Mouse (Mus musculus): Measurements from ENCODE around the gene Atp6ap1l.

Gene Atp6ap1l

DNA sequence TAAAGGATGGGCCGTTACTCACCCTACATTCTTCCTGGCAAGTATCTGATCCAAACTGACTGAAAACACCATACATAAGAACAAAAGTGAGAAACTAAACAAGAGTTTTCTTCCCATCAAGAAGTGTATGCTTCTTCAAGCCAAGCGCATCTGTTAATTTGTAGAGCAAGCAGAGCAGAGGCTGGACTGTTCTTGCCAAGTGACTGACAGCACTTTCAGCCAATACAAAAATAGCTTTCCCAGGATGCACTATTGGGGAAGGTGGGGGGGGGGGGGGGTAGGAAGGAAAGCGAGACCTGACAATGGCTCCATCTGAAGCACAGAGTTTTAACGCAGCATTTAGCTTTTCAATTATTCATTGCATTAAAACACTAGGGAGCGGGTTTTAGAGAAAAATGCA lies at the start of gene Atp6ap1l:
Gene Atp6ap1l (minus strand): TSS at position 180 of the 400 bp plus-strand sequence.
- TF ChIP-seq GATA4 (IDR thresholded peaks at IDR 0.05; ENCODE audit: insufficient replicate concordance, low read length) = no peak

GRCm38 (mm10) chr13:90939600-90939999 lies 34.4 kb upstream of the Atp6ap1l start:
- TF ChIP-seq GATA4 (IDR thresholded peaks at IDR 0.05; ENCODE audit: insufficient replicate concordance, low read length) = no peak

DNA sequence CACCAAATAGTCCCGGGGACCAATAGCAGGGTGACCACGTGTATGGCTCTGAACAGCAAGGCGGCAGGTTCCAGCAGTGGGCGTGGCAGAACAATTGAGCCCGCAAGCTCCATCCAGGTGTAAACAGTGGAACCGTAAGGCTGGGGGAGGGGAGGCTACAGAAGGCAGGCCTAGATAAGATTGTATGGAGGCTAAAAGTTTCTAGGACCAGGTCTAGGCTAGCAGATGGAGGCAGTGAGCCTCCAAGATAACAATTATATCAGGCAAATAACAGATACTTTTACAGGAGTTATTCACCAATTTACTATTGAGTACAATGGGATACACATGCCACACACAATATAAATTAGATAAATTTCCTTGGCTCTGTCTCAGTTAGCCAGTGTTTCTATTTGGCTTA lies 34.0 kb upstream of the Atp6ap1l start:
- no peak for TF ChIP-seq GATA4 (IDR thresholded peaks at IDR 0.05; ENCODE audit: insufficient replicate concordance, low read length)

GRCm38 (mm10) chr13:90935852-90936251 lies 30.7 kb upstream of the Atp6ap1l start:
- TF ChIP-seq GATA4 (IDR thresholded peaks at IDR 0.05; ENCODE audit: insufficient replicate concordance, low read length) = no peak

- no peak for TF ChIP-seq GATA4 (IDR thresholded peaks at IDR 0.05; ENCODE audit: insufficient replicate concordance, low read length)
These were observed 28.1 kb upstream of the Atp6ap1l start for GRCm38 (mm10) chr13:90933256-90933655.

GRCm38 (mm10) chr13:90929847-90930246 lies 24.7 kb upstream of the Atp6ap1l start:
- TF ChIP-seq GATA4 (IDR thresholded peaks at IDR 0.05; ENCODE audit: insufficient replicate concordance, low read length) = no peak

GRCm38 (mm10) chr13:90926938-90927633 lies 21.9 kb upstream of the Atp6ap1l start:
- no peak for TF ChIP-seq GATA4 (IDR thresholded peaks at IDR 0.05; ENCODE audit: insufficient replicate concordance, low read length)

DNA sequence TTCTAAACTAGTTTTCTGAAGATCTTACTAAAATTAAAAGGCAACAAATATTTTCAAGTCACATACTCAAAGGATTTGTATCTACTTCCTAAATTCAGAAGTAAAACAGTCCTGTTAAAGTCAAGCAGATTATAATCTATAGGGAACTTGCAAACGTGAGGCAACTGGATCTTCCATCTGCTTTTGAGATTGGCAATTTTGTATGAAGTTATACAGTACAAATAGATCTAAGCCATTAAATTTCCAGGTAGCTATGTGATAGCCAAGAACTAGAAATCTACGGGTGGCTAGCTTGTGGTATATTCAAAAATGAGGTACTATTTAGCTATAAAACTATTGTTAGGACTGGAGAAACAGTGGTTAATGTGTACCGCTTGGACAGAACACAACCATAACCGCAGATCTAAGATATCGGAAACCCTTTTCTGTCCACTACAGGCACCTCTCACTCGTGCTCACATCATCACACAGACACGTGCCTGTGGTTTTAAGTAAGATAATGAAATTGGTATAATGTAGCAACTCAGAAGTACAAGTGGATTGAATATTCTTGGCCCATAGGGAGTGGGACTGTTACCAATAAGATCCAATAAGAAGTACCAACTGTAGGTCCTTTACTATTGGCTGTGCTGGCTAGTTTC lies 21.1 kb upstream of the Atp6ap1l start:
- TF ChIP-seq GATA4 (IDR thresholded peaks at IDR 0.05; ENCODE audit: insufficient replicate concordance, low read length) = no peak

GRCm38 (mm10) chr13:90925191-90925590 lies 20.0 kb upstream of the Atp6ap1l start:
- TF ChIP-seq GATA4 (IDR thresholded peaks at IDR 0.05; ENCODE audit: insufficient replicate concordance, low read length) = no peak

GRCm38 (mm10) chr13:90924072-90924471 lies 18.9 kb upstream of the Atp6ap1l start:
- TF ChIP-seq GATA4 (IDR thresholded peaks at IDR 0.05; ENCODE audit: insufficient replicate concordance, low read length) = no peak

GRCm38 (mm10) chr13:90922751-90923612 lies 17.8 kb upstream of the Atp6ap1l start, which contains the start of gene Rps23:
Gene Rps23 (plus strand): TSS chr13:90922958.
- no peak for TF ChIP-seq GATA4 (IDR thresholded peaks at IDR 0.05; ENCODE audit: insufficient replicate concordance, low read length)

DNA sequence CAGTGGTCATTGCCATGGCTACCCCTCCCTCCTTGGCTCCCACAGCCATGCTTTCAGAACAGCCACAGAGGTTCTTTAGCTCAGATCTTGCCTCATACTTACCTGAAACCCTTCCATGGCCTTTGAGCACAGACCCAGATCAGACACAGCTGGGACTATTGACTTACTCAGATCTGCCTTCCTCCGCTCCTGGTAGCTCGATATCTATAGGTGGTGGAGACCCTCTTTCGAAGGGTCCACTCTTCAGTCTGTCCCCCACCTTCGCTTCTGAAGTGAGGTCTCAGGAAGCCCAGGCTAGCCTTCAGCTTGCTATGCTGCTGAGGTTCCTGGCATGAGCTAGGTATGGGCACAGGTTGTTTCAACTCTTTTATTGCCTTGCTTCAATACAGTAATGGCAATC lies 9.6 kb upstream of the Atp6ap1l start:
- no peak for TF ChIP-seq GATA4 (IDR thresholded peaks at IDR 0.05; ENCODE audit: insufficient replicate concordance, low read length)

DNA sequence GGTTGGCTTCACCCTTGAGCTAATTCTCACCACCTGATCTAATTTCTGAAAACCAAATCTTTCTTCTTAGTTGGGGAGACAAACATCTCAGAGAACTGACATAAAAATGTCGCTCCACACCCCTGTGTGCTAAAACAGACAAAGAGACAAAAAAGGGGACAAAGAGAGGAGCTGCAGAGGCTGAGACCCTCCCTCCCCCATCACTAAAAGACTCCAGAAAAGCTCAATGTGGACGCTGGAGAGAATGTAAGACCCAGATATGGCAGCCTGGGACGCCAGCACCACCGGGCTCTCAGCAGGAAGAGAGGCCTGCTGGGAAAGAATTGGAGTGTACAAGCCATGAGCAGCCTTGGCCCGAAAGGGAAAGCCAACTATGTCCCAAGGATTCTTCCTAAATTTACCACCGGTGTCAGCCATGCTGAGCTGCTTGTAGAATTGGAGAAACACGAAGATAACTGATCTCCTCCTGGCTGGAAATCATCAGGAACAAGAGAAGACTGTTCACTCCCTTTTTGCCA lies 8.6 kb upstream of the Atp6ap1l start:
- no peak for TF ChIP-seq GATA4 (IDR thresholded peaks at IDR 0.05; ENCODE audit: insufficient replicate concordance, low read length)

GRCm38 (mm10) chr13:90912760-90913674 lies 7.9 kb upstream of the Atp6ap1l start:
- TF ChIP-seq GATA4 (IDR thresholded peaks at IDR 0.05; ENCODE audit: insufficient replicate concordance, low read length) = no peak

Measured in liver, adult (tissue).